Mouse (Mus musculus): ENCODE data around the gene Smarca5. TPM values are rescaled to one million over a fixed set of nuclear protein-coding genes. Genes with fewer than 3 reads are reported as not detected.
A peak's percentile ranks its signal among the peaks of the same experiment; 100 is the strongest.

The Smarca5 gene
- 10 to 100 TPM; 28.2 to 32.6 TPM for total RNA-seq (2021)
- long read RNA-seq, experiment 1, full-length matches to known transcripts = 30 of 34 reads
- long read RNA-seq, experiment 1, partial matches to known transcripts = 2 of 34 reads
- long read RNA-seq, experiment 1, other reads (novel, unspliced or antisense) = 2 of 34 reads
- long read RNA-seq, experiment 2, full-length matches to known transcripts = 32 of 39 reads
- long read RNA-seq, experiment 2, partial matches to known transcripts = 5 of 39 reads
- long read RNA-seq, experiment 2, other reads (novel, unspliced or antisense) = 2 of 39 reads

DNA sequence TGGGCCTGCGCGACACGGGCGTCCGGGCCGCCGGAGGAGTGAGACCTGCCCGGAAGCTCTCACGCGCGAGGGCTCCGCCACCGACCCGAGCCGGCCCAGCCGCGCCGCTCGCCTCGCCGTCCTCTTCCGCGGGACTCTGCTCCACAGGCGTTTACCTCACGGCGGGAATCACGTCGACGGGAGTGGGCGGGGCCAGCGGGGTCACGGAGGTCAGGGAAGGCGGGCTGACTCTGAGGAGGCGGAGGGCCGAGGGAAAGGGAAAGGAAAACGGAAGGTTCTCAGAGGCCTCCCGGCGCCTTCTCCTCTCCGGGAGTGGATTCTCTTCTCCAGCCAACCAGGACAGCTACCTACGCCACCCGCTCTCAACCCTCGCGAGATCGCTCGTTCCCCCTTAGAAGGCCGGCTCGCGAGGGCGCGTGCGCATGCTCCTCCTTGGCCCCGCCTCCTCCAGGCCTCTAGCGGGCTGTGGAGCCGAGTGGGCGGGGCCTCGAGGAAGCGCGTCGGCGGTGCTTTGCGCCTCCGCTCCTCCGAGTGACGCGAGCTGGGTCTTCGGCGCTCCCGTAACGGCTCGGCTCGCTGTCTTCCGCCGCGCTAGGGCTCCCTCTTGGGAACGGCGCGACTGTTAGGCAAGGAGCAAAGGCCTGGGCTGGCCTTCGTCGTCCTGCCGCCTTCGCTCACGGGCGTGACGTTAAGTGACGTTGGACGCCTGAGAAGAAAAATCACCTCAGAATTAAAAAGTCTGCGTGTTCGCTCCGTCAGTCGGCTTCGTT, at the start of gene Smarca5:
TSS of gene Smarca5 (minus strand) at position 343 of the 770 bp plus-strand sequence.
- peak; percentile 95 for DNase-seq (ENCODE audit: low spot score)

DNA sequence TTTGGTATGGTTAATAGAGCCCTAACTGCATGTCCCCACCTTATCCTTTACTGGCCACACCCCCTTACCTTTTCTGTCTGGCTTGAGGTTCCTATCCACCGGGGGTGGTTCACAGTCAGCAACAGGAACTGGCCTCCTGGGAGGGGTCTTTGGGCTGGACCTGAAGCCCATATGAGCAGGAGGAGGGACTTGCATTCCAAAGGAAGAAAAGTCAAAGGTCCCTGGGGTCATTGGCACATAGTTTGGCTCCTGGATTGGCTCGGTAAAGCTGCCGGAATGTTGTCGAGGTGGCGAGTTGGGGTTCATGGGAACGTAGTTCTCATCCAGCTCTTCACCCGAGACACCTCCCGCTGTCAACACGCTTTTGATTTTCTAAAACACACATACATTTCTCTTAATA, 45.3 kb upstream of the Smarca5 start:
- no peak for DNase-seq (ENCODE audit: low spot score)

DNA sequence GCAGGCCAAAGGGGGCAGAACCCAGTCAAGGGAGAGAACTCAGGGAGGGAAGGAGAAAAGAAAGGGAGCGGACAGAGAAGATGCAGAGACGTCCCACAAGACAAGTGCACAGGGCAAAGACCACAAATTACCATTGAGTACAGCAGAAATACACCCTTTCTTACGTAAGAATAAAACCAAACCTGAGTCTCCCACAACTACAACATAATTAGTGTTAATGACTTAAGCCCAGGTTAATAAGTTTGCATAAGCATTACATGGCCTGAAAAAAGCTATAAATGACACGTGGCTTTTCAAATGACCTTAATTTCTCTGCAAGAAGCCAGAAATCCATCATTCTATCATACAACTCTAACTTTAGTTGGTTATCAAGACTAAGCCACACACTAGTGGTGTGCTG, 44.0 kb upstream of the Smarca5 start:
- no peak for DNase-seq (ENCODE audit: low spot score)

DNA sequence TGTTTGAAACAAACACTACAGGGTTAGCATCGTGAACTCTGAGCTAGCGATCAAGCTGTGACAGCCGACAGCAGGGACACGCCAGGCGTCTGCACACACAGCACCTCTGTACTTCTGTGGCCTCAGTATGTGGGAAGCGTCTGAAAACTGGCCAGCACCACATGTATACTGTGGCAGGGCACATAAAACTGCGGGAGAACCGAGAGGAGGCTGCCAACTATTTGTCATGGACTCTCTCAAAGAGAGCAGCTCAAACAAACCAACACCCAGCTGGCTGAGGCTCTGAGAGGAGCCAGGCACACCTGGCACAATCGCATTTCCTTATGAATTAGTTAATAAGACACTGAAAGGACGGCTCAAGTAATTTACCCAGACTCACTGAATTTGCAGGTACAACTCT, 42.0 kb upstream of the Smarca5 start:
- no peak for DNase-seq (ENCODE audit: low spot score)

DNA sequence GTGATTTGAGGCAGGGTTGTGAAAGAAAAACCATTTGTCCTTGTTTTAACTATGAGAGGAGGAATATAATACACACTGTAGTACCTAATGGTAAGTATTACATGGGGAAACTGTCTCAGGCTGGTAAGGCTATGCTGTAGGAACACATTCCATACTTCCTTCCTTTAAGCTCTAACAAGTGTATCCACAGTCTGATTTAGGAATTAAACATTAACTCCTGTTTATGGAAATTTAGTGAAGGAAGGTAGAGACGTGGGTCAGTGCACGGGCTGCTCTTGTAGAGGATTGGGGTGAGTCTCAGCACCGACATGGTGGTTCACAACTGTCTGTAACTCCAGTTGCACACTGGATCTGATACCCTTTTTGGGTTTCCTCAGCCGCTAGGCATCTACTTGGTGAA, 41.0 kb upstream of the Smarca5 start:
- DNase-seq (ENCODE audit: low spot score) = no peak

DNA sequence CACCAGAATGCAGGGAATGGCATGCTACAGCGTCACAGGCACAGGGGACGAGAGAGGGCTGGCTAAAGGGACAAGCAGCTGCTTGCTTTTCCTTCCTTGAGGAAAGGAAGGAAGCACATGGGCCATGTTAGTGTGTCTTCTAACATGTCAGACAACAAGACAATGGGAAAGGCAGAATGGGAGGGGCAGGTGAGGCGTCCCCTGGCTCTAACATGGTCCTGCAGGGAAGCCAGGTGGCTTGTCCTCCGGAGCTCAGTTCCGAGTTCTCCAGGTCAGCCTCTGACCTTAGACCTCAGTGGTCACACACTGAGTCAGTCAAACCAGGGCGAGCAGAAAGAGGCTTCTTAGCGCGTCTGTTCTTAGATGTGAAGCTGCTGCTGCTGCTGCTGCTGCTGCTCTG, 37.1 kb upstream of the Smarca5 start:
- DNase-seq (ENCODE audit: low spot score) = no peak

DNA sequence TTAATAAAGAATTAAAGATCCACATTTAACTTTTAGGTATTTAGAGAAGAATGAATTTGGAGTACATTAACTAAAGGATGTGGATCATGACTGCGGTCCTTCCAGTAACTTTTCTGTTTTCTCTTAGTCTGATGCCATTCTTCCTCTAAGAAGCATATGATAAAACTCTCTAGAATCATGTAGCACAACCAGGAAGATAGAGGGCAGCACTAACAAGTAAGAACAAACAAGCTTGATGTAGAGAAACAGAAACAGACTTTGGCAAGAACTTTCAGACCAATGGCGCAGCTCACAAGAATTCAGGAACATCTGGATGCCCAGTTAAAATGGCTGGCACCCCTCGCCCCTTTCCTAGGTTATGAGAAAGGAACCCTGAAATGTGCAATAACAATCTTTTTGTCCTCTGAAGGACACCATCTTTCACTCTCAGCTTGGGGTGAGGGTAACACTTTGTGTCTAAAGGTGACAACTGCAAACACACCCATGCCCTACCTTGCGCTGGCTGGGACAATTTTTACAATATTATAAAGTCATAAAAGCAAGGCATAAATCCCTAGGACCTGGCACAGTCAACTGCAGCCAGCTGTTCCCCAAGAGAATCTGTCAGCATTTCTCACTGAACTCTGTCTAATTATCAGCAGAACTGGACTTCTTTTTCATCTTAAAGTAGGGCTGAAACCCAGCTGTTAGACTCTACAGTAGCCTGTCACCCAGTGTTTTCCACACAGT, 33.6 kb upstream of the Smarca5 start:
- peak; percentile 59 for DNase-seq (ENCODE audit: low spot score)

DNA sequence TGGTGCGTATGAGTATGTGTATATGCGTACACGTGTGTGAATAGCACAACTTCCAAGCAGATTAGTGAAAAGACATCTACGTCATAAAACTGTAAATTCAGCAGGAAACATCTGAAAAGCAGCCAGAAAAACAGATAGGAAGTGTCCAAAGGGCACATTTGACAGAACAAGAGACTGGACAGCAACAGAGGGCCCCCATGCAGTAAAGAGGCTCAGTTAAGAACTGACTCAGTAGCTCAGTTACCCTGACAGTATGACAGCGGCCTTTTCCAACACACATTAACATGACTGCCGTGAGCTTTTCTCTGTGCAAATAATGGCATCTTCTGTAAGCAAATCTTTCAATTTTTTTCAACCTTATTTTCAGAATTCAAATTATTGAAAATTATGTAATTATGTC, 29.2 kb upstream of the Smarca5 start:
- no peak for DNase-seq (ENCODE audit: low spot score)

DNA sequence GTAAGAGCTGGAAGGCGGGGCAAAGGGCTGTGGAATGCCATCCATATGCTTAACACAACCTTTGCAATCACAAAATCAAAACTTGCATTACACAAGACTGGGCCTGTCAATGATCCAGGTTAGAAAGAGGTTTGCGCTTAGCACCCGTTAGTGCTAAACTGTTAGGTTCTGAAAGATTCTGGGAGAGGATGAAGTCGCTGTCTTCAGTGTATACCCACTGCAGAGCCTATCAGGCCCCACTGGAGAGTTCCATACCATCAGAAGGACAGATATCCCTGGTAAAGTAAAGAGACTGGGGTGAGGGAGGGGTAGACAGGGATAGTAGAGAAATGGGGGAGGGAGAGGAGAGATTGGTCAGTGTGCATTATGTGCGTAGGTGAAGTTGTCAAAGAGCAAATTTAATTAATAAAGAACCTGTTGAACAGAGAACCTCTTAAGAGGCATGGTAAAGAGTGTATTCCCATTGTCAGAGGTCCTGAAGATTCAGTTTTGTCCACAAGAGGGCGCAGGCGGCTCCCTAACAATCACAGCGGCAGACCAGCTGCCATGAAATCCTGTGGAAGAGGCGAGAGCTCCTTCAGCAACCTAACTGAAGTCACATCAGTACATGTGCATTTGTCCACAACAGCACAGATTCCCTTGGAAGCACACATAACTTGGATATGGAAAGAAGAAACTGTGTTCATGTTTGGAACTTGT, 13.9 kb upstream of the Smarca5 start:
- DNase-seq (ENCODE audit: low spot score) = peak; percentile 83

DNA sequence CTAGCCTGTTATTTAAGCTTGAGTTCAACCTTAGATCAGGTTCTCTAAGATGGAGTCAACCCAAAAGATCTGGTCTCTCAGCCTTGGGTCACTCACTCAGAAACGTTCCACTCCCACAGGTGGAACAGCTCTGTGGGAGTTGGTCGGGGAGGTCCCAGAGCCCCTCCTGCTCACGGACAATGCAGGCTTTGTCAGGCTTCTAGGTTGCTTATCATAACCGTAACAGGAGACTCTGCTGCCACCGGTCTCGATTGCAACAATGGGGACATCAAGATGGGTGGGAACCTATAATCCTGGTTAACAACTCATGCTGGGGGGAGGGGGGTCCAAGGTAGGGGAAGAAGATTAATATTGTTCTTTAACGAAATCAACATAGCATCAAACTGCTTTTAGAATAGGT, 13.1 kb upstream of the Smarca5 start:
- DNase-seq (ENCODE audit: low spot score) = no peak

DNA sequence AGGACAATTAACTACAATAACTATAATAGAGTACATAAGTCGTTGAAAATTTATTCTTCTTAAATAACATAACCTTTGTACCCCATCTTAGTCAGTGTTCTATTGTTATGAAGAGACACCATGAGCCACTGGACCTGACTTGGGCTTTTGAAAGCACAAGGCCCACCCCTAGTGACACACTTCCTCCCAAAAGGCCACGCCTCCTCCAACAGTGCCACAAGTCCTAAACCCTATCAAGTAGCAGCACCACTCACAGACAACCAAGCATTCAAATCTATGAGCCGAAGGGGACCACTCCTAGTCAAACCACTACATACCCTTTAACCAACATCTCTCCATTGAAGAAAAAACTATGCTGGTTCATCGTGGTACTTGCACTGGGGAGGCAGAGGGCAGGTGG, 9.8 kb upstream of the Smarca5 start:
- DNase-seq (ENCODE audit: low spot score) = no peak

DNA sequence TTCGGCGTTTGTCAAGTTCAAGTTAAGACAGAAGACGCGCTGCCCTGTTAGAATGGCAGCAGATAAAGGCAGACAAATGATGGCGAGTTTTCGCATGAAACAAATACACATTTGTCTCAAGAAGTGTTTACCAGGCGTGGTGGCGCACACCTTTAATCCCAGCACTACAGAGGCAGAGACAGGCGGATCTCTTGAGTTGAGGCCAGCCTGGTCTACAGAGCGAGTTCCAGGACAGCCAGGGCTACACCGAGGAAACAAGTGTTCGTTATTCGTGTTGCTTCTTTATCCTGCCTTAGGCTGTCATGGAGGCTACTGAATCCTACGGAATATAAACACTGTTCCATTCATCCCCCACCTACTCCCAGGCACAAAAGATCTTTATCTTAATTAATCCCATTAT, 635 bp upstream of the Smarca5 start:
- no peak for DNase-seq (ENCODE audit: low spot score)

DNA sequence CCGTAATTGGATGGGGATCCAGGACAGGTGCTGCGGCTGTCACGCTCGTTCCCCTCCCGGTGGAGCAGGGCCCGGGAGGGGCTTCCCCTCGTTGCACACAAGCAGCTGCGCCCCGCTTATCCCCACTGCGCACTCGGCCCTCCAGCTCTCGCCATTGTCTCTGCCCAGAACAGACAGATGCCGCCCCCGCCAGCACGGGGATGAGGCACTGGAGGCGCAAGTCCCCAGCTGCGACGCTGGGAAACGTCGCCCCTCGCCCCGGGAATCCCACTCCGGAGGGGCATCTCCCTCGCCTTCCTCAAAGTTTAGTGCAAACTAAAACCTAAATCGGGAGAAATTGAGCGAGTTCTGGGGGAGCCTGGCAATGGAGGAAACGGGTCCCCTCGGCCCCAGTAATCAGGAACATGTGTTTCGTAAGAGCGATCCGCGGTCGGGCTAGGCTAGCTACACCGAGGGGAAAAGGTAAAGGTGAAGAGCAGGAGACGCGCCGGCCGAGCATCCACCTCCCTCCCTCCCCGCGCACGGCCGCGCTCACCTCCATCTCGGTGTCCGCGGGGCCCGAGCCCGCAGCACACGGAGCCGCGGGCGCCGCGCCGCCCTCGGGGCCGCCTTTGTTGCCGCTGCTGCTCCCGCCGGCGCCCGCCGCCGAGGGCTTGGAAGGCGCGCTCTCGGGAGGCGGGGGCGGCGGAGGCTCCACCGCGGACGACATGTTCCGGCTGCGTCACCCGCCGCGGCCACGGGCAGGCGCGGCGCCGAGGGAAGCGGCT, 726 bp downstream of the Smarca5 start:
- DNase-seq (ENCODE audit: low spot score) = peak; percentile 16

DNA sequence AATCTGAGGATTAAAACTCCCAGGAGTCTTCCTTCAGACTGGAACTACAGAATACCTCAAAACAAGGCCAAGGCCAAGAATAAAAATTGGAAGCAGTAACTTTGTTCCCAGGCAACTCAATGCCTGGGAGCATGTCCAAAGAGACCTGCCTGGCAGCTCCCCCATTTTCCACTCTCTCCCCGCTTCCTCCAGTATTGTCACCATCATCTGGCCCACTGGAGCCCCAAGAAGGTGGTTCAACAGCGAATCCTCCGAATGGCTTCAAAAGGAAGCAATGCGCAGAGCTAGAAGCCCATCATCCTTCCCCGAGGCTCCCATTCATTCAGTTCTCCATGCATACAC, 1.3 kb downstream of the Smarca5 start:
- peak; percentile 33 for DNase-seq (ENCODE audit: low spot score)

DNA sequence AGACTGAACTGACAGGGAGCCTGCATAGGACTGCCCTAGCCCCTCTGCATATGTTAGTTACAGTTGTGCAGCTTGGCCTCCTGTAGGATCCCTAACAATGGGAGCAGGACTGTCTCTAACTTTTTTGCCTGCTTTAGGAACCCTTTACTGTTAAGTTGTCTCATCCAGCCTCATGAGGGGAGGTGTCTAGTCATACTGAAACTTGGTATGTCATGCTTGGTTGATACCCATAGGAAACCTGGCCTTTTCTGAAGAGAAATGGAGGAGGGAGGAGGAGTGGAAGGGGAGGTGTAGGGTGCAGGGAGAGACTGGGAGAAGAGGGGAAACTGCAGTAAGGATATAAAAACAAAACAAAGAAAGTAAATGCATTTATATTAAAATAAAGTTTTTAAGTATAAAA, 7.0 kb downstream of the Smarca5 start:
- DNase-seq (ENCODE audit: low spot score) = no peak

DNA sequence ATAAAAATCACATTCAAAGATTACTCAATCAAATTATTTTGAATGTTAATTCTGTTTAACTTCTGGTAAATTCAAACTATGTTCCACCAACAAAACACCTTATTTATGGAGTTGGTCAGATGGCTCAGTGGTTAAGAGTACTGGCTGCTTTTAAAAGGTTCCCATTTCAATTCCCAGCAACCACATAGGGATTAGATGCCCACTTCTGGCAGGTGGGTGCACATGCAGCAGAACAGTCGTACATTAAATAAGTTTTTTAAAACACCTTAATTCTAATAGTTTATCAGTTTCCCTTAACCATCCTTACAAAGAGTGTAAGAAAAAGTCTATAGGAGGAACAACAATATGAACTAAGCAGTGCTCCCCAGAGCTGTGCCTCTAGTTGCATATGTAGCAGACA, 24.8 kb downstream of the Smarca5 start:
- DNase-seq (ENCODE audit: low spot score) = no peak

DNA sequence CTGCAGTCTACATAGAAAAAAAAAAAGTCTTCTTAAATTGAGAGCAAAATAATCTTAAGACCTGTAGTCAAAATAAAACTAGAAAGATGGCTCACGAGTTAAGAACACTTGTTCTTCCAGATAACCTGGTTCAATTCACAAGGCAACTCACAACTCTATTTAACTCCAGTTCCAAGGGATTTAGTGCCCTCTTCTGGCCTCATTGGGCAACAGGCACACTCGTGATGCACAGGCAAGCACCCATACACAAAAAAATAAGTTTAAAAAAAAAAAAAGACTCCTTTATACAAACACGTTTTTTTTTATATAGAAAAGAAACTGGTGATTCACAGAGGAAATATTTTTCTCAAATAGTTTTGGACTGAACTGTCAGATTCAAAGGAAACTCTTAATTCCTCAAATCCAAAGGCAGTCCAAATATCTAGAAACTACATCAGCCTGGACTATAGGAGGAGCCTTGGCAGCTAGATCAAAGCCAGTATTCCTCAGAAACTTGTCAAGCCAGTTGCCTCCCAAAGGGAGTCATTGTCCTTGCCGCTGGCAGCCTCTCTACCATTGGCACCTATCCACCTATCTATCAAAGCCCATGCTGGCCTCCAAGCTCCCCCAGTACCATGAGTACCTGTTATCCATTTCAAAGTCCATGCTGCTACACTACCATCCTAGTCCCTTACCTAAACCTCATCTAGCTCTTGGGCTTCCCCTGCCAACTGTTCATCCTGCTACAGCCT, 28.5 kb downstream of the Smarca5 start:
- DNase-seq (ENCODE audit: low spot score) = no peak

DNA sequence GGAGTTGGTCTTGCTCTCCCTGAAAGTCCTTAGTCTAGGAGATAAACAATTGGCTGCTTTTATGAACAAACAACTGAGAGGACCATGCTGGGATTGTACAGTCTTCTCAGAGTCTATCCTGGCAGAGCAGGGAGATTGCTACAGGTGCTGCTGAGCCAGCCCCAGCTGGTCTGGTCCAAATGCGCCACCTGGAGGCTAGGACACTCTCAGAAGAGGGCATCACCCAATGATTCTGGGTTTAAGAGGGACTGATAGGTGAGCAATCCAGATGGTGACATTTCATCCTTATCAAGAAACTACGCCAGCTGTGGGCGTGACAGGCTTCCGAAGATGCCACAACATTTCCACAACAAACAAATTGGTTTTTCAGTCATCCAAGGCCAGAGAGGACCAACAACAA, 51.2 kb downstream of the Smarca5 start:
- peak; percentile 40 for DNase-seq (ENCODE audit: low spot score)

DNA sequence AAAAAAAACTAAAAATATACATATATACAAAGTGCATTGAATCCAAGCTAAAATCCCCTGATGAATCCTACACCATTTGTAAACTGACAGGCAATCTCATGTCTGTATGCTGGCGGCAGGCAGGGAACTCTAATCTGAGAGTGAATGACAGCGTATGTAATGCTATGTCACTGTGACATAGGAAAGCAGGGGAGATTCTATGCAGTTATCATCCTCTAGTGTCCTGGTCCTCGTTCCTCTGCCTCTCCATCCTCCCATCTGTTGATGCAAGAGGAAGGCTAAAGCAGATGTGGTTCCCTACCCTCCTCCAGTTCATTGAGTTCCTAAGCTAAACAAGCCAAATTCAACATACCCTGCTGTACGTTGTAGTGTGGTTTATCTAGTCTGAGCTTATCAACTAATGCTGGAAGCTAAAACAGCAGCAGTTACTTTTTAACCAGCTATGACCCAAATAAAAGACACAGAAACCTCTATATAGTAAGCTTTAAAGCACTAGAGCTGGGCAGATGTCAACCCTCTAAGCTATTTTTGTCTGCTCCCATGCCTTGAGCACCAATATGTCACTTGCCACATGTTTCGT, 55.5 kb downstream of the Smarca5 start:
- DNase-seq (ENCODE audit: low spot score) = no peak

DNA sequence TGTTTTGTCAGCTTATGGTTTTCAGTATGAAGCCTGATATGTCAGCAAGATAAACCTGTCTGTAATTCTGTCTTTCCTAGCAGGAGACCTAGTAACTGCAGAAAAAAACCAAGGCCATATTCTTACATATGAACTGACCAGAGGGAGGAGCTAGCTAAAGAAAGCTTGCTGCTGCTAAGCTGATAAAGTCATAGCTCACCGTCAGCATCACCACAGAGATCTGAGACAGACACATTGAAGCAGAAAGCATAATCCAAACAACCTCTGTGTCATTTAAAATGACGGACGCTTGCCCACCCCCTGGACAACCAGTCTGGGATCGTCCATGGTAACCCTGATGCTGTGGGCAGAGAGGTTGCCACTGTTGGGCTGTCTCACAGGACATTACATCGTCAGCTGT, 56.7 kb downstream of the Smarca5 start:
- DNase-seq (ENCODE audit: low spot score) = no peak

Measured in gastrocnemius, adult 18-20 months (tissue).